Mouse (Mus musculus) bone marrow macrophage, adult 2 months (primary cell): ENCODE results near the gene Zfp771. TPM values are rescaled to one million over a fixed set of nuclear protein-coding genes. Genes with fewer than 3 reads are reported as not detected.

Experiments used
- H3K27ac ChIP-seq: 2 replicates; pipeline ENCODE4 v1.5.1; 2012; ENCODE audit warnings: low read depth, low read length; ENCODE audit not compliant: insufficient read depth
- H3K4me1 ChIP-seq: 2 replicates; pipeline ENCODE4 v1.6.1; 2012; ENCODE audit warnings: low read length; ENCODE audit not compliant: control insufficient read depth, insufficient read depth
- H3K4me3 ChIP-seq: 2 replicates; pipeline ENCODE4 v1.5.1; 2012; ENCODE audit warnings: mild to moderate bottlenecking, low read length, moderate library complexity; ENCODE audit not compliant: insufficient read depth
- CTCF ChIP-seq: IDR thresholded peaks from 2 replicates; pipeline ENCODE4 v1.5.1; 2012; ENCODE audit warnings: low read depth, mild to moderate bottlenecking, low read length, moderate library complexity
- POLR2A ChIP-seq: IDR thresholded peaks from 2 replicates; pipeline ENCODE4 v1.6.1; 2012; ENCODE audit warnings: mild to moderate bottlenecking, low read depth, low read length, borderline replicate concordance
- polyA plus RNA-seq: library from polyadenylated mRNA; stranded (reverse); fragments of >200 nt; gene quantifications from 2 replicates; pipeline ENCODE4 v1.2.4, GENCODE M21; 2012; ENCODE audit not compliant: missing spikeins, insufficient read depth, insufficient read length

Zfp771 gene
- polyA plus RNA-seq, 1 experiment, result 10.9 TPM

GRCm38 (mm10) chr7:127217475-127217874 lies 26.6 kb upstream of the Zfp771 start:
- peaks cover 3% of the 10 kb centered on the region; the same call in 1 of the 2 replicates for H3K4me1 ChIP-seq
- no peak for TF ChIP-seq POLR2A
- TF ChIP-seq CTCF, result no peak
- no peak overlapping the region for H3K27ac ChIP-seq
- no peak overlapping the region for H3K4me3 ChIP-seq

- TF ChIP-seq CTCF (no peak), POLR2A (no peak)
- H3K4me1 ChIP-seq, result peaks cover 3% of the 10 kb centered on the region; the same call in 1 of the 2 replicates
- H3K27ac ChIP-seq, result no peak overlapping the region
- no peak overlapping the region for H3K4me3 ChIP-seq
These were observed 26.0 kb upstream of the Zfp771 start for GRCm38 (mm10) chr7:127217901-127218642.

- no peak for TF ChIP-seq POLR2A
- TF ChIP-seq CTCF, result no peak
- Histone ChIP-seq H3K27ac (no peak overlapping the region), H3K4me1 (no peaks in the 10 kb centered on the region), H3K4me3 (no peak overlapping the region)
These were observed 25.4 kb upstream of the Zfp771 start for GRCm38 (mm10) chr7:127218670-127219069.

GRCm38 (mm10) chr7:127220440-127220839 lies 23.6 kb upstream of the Zfp771 start:
- no peak overlapping the region for H3K27ac ChIP-seq
- TF ChIP-seq POLR2A (no peak), CTCF (no peak)
- H3K4me1 ChIP-seq, result no peaks in the 10 kb centered on the region
- H3K4me3 ChIP-seq, result no peak overlapping the region

- H3K4me1 ChIP-seq, result no peaks in the 10 kb centered on the region
- H3K27ac ChIP-seq, result no peak overlapping the region
- H3K4me3 ChIP-seq, result no peak overlapping the region
- no peak for TF ChIP-seq CTCF
- TF ChIP-seq POLR2A, result no peak
These were observed 21.0 kb upstream of the Zfp771 start for GRCm38 (mm10) chr7:127223106-127223505.

- Histone ChIP-seq H3K4me1 (no peaks in the 10 kb centered on the region), H3K4me3 (no peak overlapping the region), H3K27ac (no peak overlapping the region)
- TF ChIP-seq POLR2A, result no peak
- no peak for TF ChIP-seq CTCF
These were observed 20.3 kb upstream of the Zfp771 start for GRCm38 (mm10) chr7:127223515-127224478.

GRCm38 (mm10) chr7:127224616-127225015 lies 19.5 kb upstream of the Zfp771 start:
- no peak for TF ChIP-seq POLR2A
- no peak for TF ChIP-seq CTCF
- H3K4me1 ChIP-seq, result peaks cover 3% of the 10 kb centered on the region
- H3K27ac ChIP-seq, result no peak overlapping the region
- no peak overlapping the region for H3K4me3 ChIP-seq

GRCm38 (mm10) chr7:127225147-127225995 lies 18.7 kb upstream of the Zfp771 start:
- Histone ChIP-seq H3K4me1 (peaks cover 10% of the 10 kb centered on the region), H3K4me3 (no peak overlapping the region), H3K27ac (no peak overlapping the region)
- TF ChIP-seq POLR2A (no peak), CTCF (no peak)

GRCm38 (mm10) chr7:127228615-127229303 lies 15.3 kb upstream of the Zfp771 start:
- Histone ChIP-seq H3K4me3 (no peak overlapping the region), H3K4me1 (peaks cover 23% of the 10 kb centered on the region), H3K27ac (no peak overlapping the region)
- TF ChIP-seq POLR2A (no peak), CTCF (peak; percentile 24; the same call in 1 of the 2 replicates)
